Mouse (Mus musculus) ES-E14 (cell line): Measurements from ENCODE around the gene Thada. TPM values are rescaled to one million over a fixed set of nuclear protein-coding genes. Genes with fewer than 3 reads are reported as not detected.

Experiments
- DNase-seq: peaks from one replicate; pipeline ENCODE4 v3.0.0-alpha.2; 2013; ENCODE audit warnings: low read depth, low spot score
- H3K27ac ChIP-seq: 2 replicates; pipeline ENCODE4 v1.5.1; 2012; ENCODE audit warnings: low read depth, mild to moderate bottlenecking, low read length, moderate library complexity, mixed read lengths; ENCODE audit not compliant: poor library complexity, insufficient read depth, severe bottlenecking
- H3K36me3 ChIP-seq: 2 replicates; pipeline ENCODE4 v1.6.1; 2012; ENCODE audit warnings: mild to moderate bottlenecking, low read length, moderate library complexity, mixed read lengths; ENCODE audit not compliant: control insufficient read depth, poor library complexity, insufficient read depth, severe bottlenecking
- H3K4me1 ChIP-seq, 2 experiments: fragments of 150-350 bp in 1 of 2; sonication (generic) in 1 of 2; 2 replicates each; pipeline ENCODE4 v1.6.1; 2012; ENCODE audit warnings: low read length in 2 of 2, mild to moderate bottlenecking in 1 of 2, mixed read lengths in 1 of 2; ENCODE audit not compliant: control insufficient read depth in 2 of 2, insufficient read depth in 2 of 2, poor library complexity in 1 of 2
- H3K4me3 ChIP-seq, 2 experiments: fragments of 150-350 bp in 1 of 2; sonication (generic) in 1 of 2; 2 replicates each; pipeline ENCODE4 v1.5.1; 2012; ENCODE audit warnings: low read length in 2 of 2, low read depth in 1 of 2, mild to moderate bottlenecking in 1 of 2, mixed read lengths in 1 of 2; ENCODE audit not compliant: insufficient read depth in 1 of 2, poor library complexity in 1 of 2, severe bottlenecking in 1 of 2
- H3K9ac ChIP-seq: 2 replicates; pipeline ENCODE4 v1.6.1; 2012; ENCODE audit warnings: low read depth, mild to moderate bottlenecking, low read length, mixed read lengths; ENCODE audit not compliant: poor library complexity, insufficient read depth, severe bottlenecking
- H3K9me3 ChIP-seq: fragments of 150-350 bp; sonication (generic); 2 replicates; pipeline ENCODE4 v1.6.1; 2012; ENCODE audit warnings: low read depth, mild to moderate bottlenecking, low read length; ENCODE audit not compliant: control insufficient read depth, insufficient read depth
- CHD2 ChIP-seq: IDR thresholded peaks from 2 replicates; pipeline ENCODE4 v1.6.1; 2014; ENCODE audit warnings: mild to moderate bottlenecking, low read depth, low read length, inconsistent platforms
- HCFC1 ChIP-seq: IDR thresholded peaks from 2 replicates; pipeline ENCODE4 v1.6.1; 2012; ENCODE audit warnings: low read length, inconsistent platforms, borderline replicate concordance; ENCODE audit not compliant: insufficient read depth
- MAFK ChIP-seq: IDR thresholded peaks from 2 replicates; pipeline ENCODE4 v1.6.1; 2014; ENCODE audit warnings: mild to moderate bottlenecking, low read depth, low read length, inconsistent platforms; ENCODE audit not compliant: insufficient read depth
- ZC3H11A ChIP-seq: IDR thresholded peaks from 2 replicates; pipeline ENCODE4 v1.6.1; 2012; ENCODE audit warnings: low read depth, mild to moderate bottlenecking, inconsistent platforms, low read length, borderline replicate concordance
- ZNF384 ChIP-seq: IDR thresholded peaks from 2 replicates; pipeline ENCODE4 v1.6.1; 2012; ENCODE audit warnings: low read depth, low read length, inconsistent platforms
- in situ Hi-C, 2 experiments: fragments of 600-800 bp; cut with MboI; formaldehyde crosslinking; loops; one replicate each; pipeline ENCODE4 v1.15.1; 2025; ENCODE audit warnings: low sequenced_read_pairs in 2 of 2, inconsistent platforms in 1 of 2; ENCODE audit not compliant: unreplicated experiment in 2 of 2
- total RNA-seq: library from RNA; depleted of rRNA; stranded (reverse); fragments of 300-350 nt; gene quantifications from 2 replicates; pipeline ENCODE4 v1.2.3, GENCODE M21; 2012

Thada gene
- total RNA-seq, 1 experiment, result 37.4 TPM

GRCm38 (mm10) chr17:84271566-84272202 is 194.3 kb downstream of the Thada start:
- H3K27ac ChIP-seq, result no peak overlapping the region
- no peak for DNase-seq
- TF ChIP-seq HCFC1, result no peak
- TF ChIP-seq ZC3H11A, result no peak
- TF ChIP-seq ZNF384, result no peak
- no peak for TF ChIP-seq CHD2
- TF ChIP-seq MAFK, result no peak
- H3K4me3 ChIP-seq, result no peak overlapping the region
- no peaks in the 10 kb centered on the region for H3K9me3 ChIP-seq
- peaks cover 4% of the 10 kb centered on the region for H3K36me3 ChIP-seq
- in situ Hi-C loops, result no loop called here
- H3K9ac ChIP-seq, result no peak overlapping the region
- 0 out of 4 replicates have a peak, but pooled peaks cover 0 to 4% of the 10 kb centered on the region in 2 experiments for H3K4me1 ChIP-seq

DNA sequence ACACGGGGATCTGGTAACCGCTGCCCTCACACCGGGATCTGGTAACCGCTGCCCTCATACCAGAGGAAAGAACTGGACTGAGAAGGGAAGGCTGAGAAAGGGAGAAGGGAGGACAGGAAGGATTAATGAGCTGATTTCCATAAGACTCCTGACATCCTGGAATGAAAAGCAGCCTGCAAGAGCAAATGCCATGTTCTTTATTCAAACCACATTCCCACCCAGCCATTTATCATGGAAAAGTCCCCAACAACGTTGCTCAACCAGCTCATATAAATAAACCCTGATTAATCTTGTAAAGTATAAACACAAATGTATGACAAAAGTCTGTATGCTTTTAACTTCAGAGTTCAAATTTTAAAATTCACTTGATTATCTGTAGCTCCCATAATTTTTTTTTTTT is 196.3 kb downstream of the Thada start:
- DNase-seq, result no peak
- H3K4me1 ChIP-seq, result 0 out of 4 replicates have a peak, but pooled peaks cover 0 to 4% of the 10 kb centered on the region in 2 experiments
- TF ChIP-seq ZC3H11A, result no peak
- TF ChIP-seq MAFK, result no peak
- no peak for TF ChIP-seq ZNF384
- TF ChIP-seq HCFC1, result no peak
- TF ChIP-seq CHD2, result no peak
- in situ Hi-C loops, result no loop called here
- no peak overlapping the region for H3K9ac ChIP-seq
- H3K36me3 ChIP-seq, result peaks cover 6% of the 10 kb centered on the region
- H3K4me3 ChIP-seq, result no peak overlapping the region
- H3K9me3 ChIP-seq, result no peaks in the 10 kb centered on the region
- H3K27ac ChIP-seq, result no peak overlapping the region

GRCm38 (mm10) chr17:84268450-84268849 is 197.6 kb downstream of the Thada start:
- Histone ChIP-seq H3K9me3 (no peaks in the 10 kb centered on the region), H3K4me1 (0 out of 4 replicates have a peak, but pooled peaks cover 0 to 4% of the 10 kb centered on the region in 2 experiments), H3K9ac (no peak overlapping the region), H3K27ac (no peak overlapping the region), H3K4me3 (no peak overlapping the region), H3K36me3 (peaks cover 6% of the 10 kb centered on the region)
- in situ Hi-C loops, result no loop called here
- no peak for TF ChIP-seq MAFK
- TF ChIP-seq CHD2, result no peak
- TF ChIP-seq HCFC1, result no peak
- no peak for TF ChIP-seq ZNF384
- no peak for TF ChIP-seq ZC3H11A
- DNase-seq, result no peak

GRCm38 (mm10) chr17:84267456-84268074 is 198.4 kb downstream of the Thada start:
- in situ Hi-C loops, result no loop called here
- no peaks in the 10 kb centered on the region for H3K9me3 ChIP-seq
- no peak for DNase-seq
- TF ChIP-seq MAFK (no peak), HCFC1 (no peak), ZNF384 (no peak), CHD2 (no peak), ZC3H11A (no peak)
- 0 out of 4 replicates have a peak, but pooled peaks cover 0 to 4% of the 10 kb centered on the region in 2 experiments for H3K4me1 ChIP-seq
- H3K36me3 ChIP-seq, result peaks cover 6% of the 10 kb centered on the region
- no peak overlapping the region for H3K9ac ChIP-seq
- H3K27ac ChIP-seq, result no peak overlapping the region
- H3K4me3 ChIP-seq, result no peak overlapping the region
